Mouse (Mus musculus) erythroblast, embryonic 14.5 days (primary cell): ENCODE data around the gene Ahsg. TPM values are rescaled to one million over a fixed set of nuclear protein-coding genes. Genes with fewer than 3 reads are reported as not detected.

ENCODE experiments used
- H3K27me3 ChIP-seq: 2 replicates; pipeline ENCODE4 v1.6.1; 2012; ENCODE audit warnings: inconsistent platforms; ENCODE audit not compliant: control insufficient read depth
- H3K36me3 ChIP-seq: 2 replicates; pipeline ENCODE4 v1.6.1; 2012; ENCODE audit warnings: mild to moderate bottlenecking, inconsistent platforms; ENCODE audit not compliant: control insufficient read depth
- H3K4me1 ChIP-seq: 2 replicates; pipeline ENCODE4 v1.6.1; 2012; ENCODE audit warnings: inconsistent platforms; ENCODE audit not compliant: control insufficient read depth
- H3K4me3 ChIP-seq: replicated peaks from 2 replicates; pipeline ENCODE3; 2012; ENCODE audit warnings: moderate library complexity, mild to moderate bottlenecking, inconsistent platforms
- H3K9me3 ChIP-seq: 2 replicates; pipeline ENCODE4 v1.6.1; 2012; ENCODE audit warnings: low read length, inconsistent platforms, mixed read lengths; ENCODE audit not compliant: control insufficient read depth
- GATA1 ChIP-seq: IDR thresholded peaks from 2 replicates; pipeline ENCODE4 v1.6.1; 2012; ENCODE audit warnings: low read length, inconsistent platforms, mixed read lengths
- TAL1 ChIP-seq: IDR thresholded peaks from 3 replicates; pipeline ENCODE4 v1.6.1; 2012; ENCODE audit warnings: low read length, inconsistent platforms, mixed read lengths
- polyA plus RNA-seq: library from polyadenylated mRNA; stranded (reverse); fragments of >175 nt; gene quantifications from 2 replicates; pipeline ENCODE4 v1.2.3, GENCODE M21; 2012

Gene Ahsg
- polyA plus RNA-seq, 1 experiment: 0.93 TPM

- H3K4me3 ChIP-seq: peak within 1 kb of the TSS; percentile 90
- no peaks in the 10 kb centered on the region for H3K9me3 ChIP-seq
- no peak for TF ChIP-seq GATA1
- no peak for TF ChIP-seq TAL1
- H3K4me1 ChIP-seq: peaks cover 63% of the 10 kb centered on the region
- no peaks in the 10 kb centered on the region for H3K27me3 ChIP-seq
- peaks cover 62% of the 10 kb centered on the region for H3K36me3 ChIP-seq
Measured at GRCm38 (mm10) chr16:22857431-22858113, 33.5 kb upstream of the Ahsg start, which contains the start of the genes Tbccd1 and Dnajb11. Gene Tbccd1 (minus strand): TSS chr16:22857669. Gene Dnajb11 (plus strand): TSS chr16:22857845.

- Histone ChIP-seq H3K4me3 (no peak overlapping the region), H3K36me3 (peaks cover 69% of the 10 kb centered on the region), H3K4me1 (no peaks in the 10 kb centered on the region), H3K9me3 (no peaks in the 10 kb centered on the region), H3K27me3 (no peaks in the 10 kb centered on the region)
- TF ChIP-seq GATA1 (no peak), TAL1 (no peak)
Measured at GRCm38 (mm10) chr16:22872397-22872796, 18.7 kb upstream of the Ahsg start.

- H3K9me3 ChIP-seq: no peaks in the 10 kb centered on the region
- no peaks in the 10 kb centered on the region for H3K4me1 ChIP-seq
- no peak for TF ChIP-seq TAL1
- no peak for TF ChIP-seq GATA1
- peaks cover 59% of the 10 kb centered on the region for H3K36me3 ChIP-seq
- H3K4me3 ChIP-seq: no peak overlapping the region
- H3K27me3 ChIP-seq: no peaks in the 10 kb centered on the region
Measured at GRCm38 (mm10) chr16:22873369-22873768, 17.7 kb upstream of the Ahsg start.

GRCm38 (mm10) chr16:22876218-22877043 lies 14.6 kb upstream of the Ahsg start:
- TF ChIP-seq TAL1: no peak
- no peak for TF ChIP-seq GATA1
- H3K36me3 ChIP-seq: peaks cover 29% of the 10 kb centered on the region
- H3K27me3 ChIP-seq: peaks cover 2% of the 10 kb centered on the region; the same call in 1 of the 2 replicates
- H3K9me3 ChIP-seq: no peaks in the 10 kb centered on the region
- H3K4me3 ChIP-seq: no peak overlapping the region
- H3K4me1 ChIP-seq: peaks cover 2% of the 10 kb centered on the region; the same call in 1 of the 2 replicates

DNA sequence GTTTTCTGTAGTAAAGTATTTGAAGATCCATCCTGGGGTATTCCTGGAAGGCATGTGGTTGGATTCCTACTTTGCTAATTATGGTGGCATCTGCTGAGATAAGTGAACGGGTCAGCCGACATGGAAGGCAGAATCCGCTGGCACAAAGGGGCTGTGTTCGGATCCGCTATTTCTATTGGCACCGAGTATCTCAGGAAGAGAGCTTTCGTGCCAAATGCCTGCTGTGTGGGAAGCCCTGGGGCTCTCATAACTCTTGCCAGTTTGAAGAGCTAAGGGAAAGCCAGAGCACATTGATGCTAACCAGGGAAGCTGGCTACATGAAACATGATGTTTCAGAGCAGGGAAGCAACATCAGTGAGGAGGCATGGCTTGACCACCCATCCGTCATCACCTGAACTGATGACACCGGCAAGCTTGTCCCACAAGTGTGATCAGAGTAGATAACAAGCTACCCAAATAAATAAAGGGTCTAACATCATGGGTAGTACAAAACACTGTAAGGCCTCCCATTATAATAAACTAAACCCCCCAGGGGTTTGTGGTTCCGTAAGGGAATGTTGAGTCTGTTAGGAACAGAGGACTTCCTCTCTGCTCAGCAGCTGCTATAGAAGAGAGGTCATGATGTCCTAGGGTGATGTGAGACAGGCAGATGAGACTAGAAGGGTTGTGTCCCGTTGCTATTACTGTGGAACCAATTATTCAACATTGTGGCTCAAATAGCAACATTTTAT lies 13.3 kb upstream of the Ahsg start:
- Histone ChIP-seq H3K36me3 (peaks cover 15% of the 10 kb centered on the region), H3K4me1 (peaks cover 9% of the 10 kb centered on the region), H3K27me3 (peaks cover 2% of the 10 kb centered on the region; the same call in 1 of the 2 replicates), H3K9me3 (no peaks in the 10 kb centered on the region), H3K4me3 (no peak overlapping the region)
- no peak for TF ChIP-seq TAL1
- no peak for TF ChIP-seq GATA1

DNA sequence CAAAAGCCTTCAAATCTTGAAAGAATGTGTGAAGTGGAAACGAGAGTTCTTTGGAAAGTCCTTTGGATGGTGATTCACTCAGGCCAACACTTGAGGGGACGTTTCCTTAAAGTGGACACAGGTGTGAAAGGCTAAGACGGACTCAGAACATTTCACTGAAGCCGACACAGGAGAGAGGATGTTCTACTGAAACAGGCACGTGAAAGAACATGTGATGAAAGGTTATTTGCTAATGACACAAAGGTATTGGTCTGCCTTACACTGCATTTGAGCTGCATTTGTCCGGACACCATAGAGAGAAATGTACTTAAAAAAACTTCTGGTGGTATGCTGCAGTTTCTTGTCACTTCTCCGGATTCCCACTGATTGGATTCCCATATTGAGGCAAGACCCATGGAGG lies 12.4 kb upstream of the Ahsg start:
- Histone ChIP-seq H3K4me3 (no peak overlapping the region), H3K36me3 (peaks cover 8% of the 10 kb centered on the region), H3K27me3 (peaks cover 2% of the 10 kb centered on the region; the same call in 1 of the 2 replicates), H3K9me3 (no peaks in the 10 kb centered on the region), H3K4me1 (peaks cover 12% of the 10 kb centered on the region)
- TF ChIP-seq GATA1 (no peak), TAL1 (no peak)

GRCm38 (mm10) chr16:22879945-22880595 lies 11.0 kb upstream of the Ahsg start:
- TF ChIP-seq GATA1 (no peak), TAL1 (no peak)
- Histone ChIP-seq H3K27me3 (peaks cover 2% of the 10 kb centered on the region; the same call in 1 of the 2 replicates), H3K36me3 (no peaks in the 10 kb centered on the region), H3K9me3 (no peaks in the 10 kb centered on the region), H3K4me1 (peaks cover 12% of the 10 kb centered on the region), H3K4me3 (no peak overlapping the region)

DNA sequence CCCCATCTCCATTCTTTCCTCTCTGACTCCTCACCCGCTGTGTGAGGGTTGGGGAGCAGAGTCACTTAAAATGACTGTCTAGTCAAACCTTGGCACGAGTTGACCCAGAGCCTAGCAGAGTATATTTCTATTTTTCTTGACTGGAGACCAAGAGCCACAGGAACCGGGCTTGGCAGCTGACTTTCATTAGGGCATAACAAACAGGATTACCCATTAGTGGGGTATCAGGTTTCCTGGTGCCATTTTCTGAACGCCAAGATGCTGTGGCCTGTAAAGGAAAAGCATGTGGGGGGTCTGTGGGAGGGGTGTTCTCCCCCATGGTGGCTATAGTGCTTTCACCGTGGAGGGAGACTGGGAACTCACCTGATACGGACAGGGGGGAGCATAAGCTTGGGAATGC lies 10.2 kb upstream of the Ahsg start:
- no peaks in the 10 kb centered on the region for H3K36me3 ChIP-seq
- no peak for TF ChIP-seq TAL1
- no peak for TF ChIP-seq GATA1
- H3K27me3 ChIP-seq: peaks cover 2% of the 10 kb centered on the region; the same call in 1 of the 2 replicates
- H3K4me3 ChIP-seq: no peak overlapping the region
- no peaks in the 10 kb centered on the region for H3K9me3 ChIP-seq
- H3K4me1 ChIP-seq: peaks cover 12% of the 10 kb centered on the region
